Mouse (Mus musculus) C2C12 (cell line): ENCODE measurements around the gene Rasgrp1.

Source experiments
- CEBPB ChIP-seq: IDR thresholded peaks from one replicate; pipeline ENCODE4 v1.6.1; 2011; ENCODE audit warnings: low read depth, mild to moderate bottlenecking, control low read depth, moderate library complexity
- CTCF ChIP-seq: IDR thresholded peaks from one replicate; pipeline ENCODE4 v1.5.1; 2011; ENCODE audit not compliant: control insufficient read depth, insufficient read depth, insufficient read length
- FOSL1 ChIP-seq: IDR thresholded peaks from one replicate; pipeline ENCODE4 v1.8.0; 2011; ENCODE audit warnings: mild to moderate bottlenecking, low read length; ENCODE audit not compliant: poor library complexity, insufficient read depth, severe bottlenecking
- MAX ChIP-seq: IDR thresholded peaks from one replicate; pipeline ENCODE4 v1.6.1; 2011; ENCODE audit warnings: mild to moderate bottlenecking, control low read depth
- MYOD1 ChIP-seq: IDR thresholded peaks from one replicate; pipeline ENCODE4 v1.6.1; 2011; ENCODE audit warnings: low read depth; ENCODE audit not compliant: control insufficient read depth, insufficient read length
- MYOG ChIP-seq: IDR thresholded peaks from one replicate; pipeline ENCODE4 v1.6.1; 2011; ENCODE audit not compliant: control insufficient read depth, insufficient read length; ENCODE audit errors: extremely low read depth
- USF1 ChIP-seq: IDR thresholded peaks from one replicate; pipeline ENCODE4 v1.6.1; 2011; ENCODE audit warnings: low read depth, mild to moderate bottlenecking, control low read depth, moderate library complexity

- TF ChIP-seq CTCF (no peak), MYOG (no peak), MYOD1 (no peak), CEBPB (no peak), MAX (no peak), USF1 (no peak), FOSL1 (no peak)
Measured at GRCm38 (mm10) chr2:117299596-117300448, 43.0 kb downstream of the Rasgrp1 start.
